Mouse (Mus musculus): ENCODE data around the gene Ctc1.

DNA sequence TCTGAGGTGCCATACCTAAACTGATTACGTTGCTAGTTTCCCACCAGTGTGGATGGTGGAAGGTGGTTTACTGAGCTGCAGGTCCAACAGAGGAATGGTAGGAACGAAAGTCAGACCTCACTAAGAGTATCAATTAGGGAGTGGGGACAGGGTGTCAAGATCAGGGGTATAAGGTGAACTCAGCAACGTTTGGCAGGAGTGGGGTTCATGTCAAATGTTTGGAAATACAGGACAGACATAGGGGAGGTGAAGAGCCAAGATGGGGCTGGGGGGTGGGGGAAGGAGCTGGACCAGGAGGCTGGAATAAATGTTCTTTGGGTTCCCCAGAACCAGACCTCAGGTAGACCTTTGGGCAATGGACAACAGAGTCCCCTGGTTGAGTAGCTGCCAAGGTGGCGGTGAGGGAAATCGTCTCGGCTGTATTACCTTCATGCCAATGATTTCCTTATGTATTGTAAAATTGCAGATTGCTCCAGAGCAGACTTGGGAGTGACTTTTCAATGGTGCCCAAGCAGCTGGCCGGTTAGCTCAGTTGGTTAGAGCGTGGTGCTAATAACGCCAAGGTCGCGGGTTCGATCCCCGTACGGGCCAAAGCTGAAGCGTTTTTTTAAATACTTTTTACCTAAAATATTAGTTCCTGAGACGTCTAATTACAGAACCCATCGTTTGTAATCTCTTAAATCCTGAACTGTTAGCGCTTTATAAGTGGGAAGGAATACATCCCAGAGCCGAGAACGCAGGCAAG, 20.9 kb downstream of the Ctc1 start:
- TF ChIP-seq CTCF (IDR thresholded peaks at IDR 0.05) (no peak), POLR2A (IDR thresholded peaks at IDR 0.05; ENCODE audit: insufficient read depth, low read depth, low read length) (peak; percentile 24; the same call in 1 of the 2 replicates)
